Mouse (Mus musculus) urinary bladder, postnatal 4 days (tissue): Measurements from ENCODE around the gene Hspa12a.

Source experiments
- DNase-seq, 2 experiments: peaks; one replicate each; pipeline ENCODE4 v3.0.0; 2021 to 2022; ENCODE audit warnings: low spot score in 2 of 2

Hspa12a gene

GRCm38 (mm10) chr19:58758871-58759270, 184.6 kb downstream of the Hspa12a start:
- no peak for DNase-seq

GRCm38 (mm10) chr19:58751504-58751903, 191.9 kb downstream of the Hspa12a start:
- DNase-seq, result no peak

- no peak for DNase-seq
These were observed 192.6 kb downstream of the Hspa12a start for GRCm38 (mm10) chr19:58750822-58751221.

- peak in 1 of 2 experiments; percentile 50 for DNase-seq
These were observed 195.9 kb downstream of the Hspa12a start for GRCm38 (mm10) chr19:58747498-58748000.
